In genomic region chr11:19109055-19109454, GRCm38 (mm10) we compare ENCODE assay signal across 18 mouse cellular contexts.
A peak's percentile ranks its signal among the peaks of the same experiment; 100 is the strongest.
DNase-seq lines count a peak whose midpoint lies in the region; ATAC-seq and TF ChIP-seq lines count a peak whose summit lies in the region.
"Had no signal": no experiment of that assay in that cellular context is flagged by ENCODE, and none has a peak within 500 bp of the region (broad histone marks: within the 10 kb centered on the region; RNA-seq: fewer than 3 reads in every experiment).

No protein-coding gene starts in this region.

- H3K27me3 ChIP-seq in embryonic facial prominence, embryonic 14.5 days (replicated peaks; ENCODE audit: control insufficient read depth, insufficient read depth, low read length) = no peaks in the 10 kb centered on the region
- H3K27me3 ChIP-seq: embryonic facial prominence, embryonic 12.5 days had no signal

- H3K4me3 ChIP-seq in embryonic facial prominence, embryonic 14.5 days (ENCODE audit: low read depth, low read length) = no peak overlapping the region
- H3K4me3 ChIP-seq: embryonic facial prominence, embryonic 12.5 days; forebrain, embryonic 13.5 days; forebrain, embryonic 15.5 days had no signal

- no peak overlapping the region for H3K9ac ChIP-seq in embryonic facial prominence, embryonic 14.5 days (ENCODE audit: low read depth, low read length)
- H3K9ac ChIP-seq: embryonic facial prominence, embryonic 12.5 days; forebrain, embryonic 13.5 days; forebrain, embryonic 15.5 days; forebrain, postnatal 0 days had no signal

- H3K4me2 ChIP-seq in embryonic facial prominence, embryonic 14.5 days (ENCODE audit: low read depth, low read length) = no peak overlapping the region
- H3K4me2 ChIP-seq: embryonic facial prominence, embryonic 12.5 days; forebrain, embryonic 13.5 days; forebrain, embryonic 15.5 days had no signal

- DNase-seq in heart, adult 11 months = peak; percentile 44
- DNase-seq in heart, postnatal 36 days = no peak
- peak; percentile 23 for DNase-seq in brain, embryonic 14.5 days (ENCODE audit: low read depth)
- peak; percentile 71 for DNase-seq in embryonic facial prominence, embryonic 14.5 days (ENCODE audit: low spot score)
- no peak for DNase-seq in left cerebral cortex, adult 8-10 months (ENCODE audit: low spot score in 2 of 2)
- DNase-seq: adrenal gland, adult 2 months; adrenal gland, postnatal 10 days; adrenal gland, postnatal 25 days; cerebellum, adult 11-12 months; cerebellum, adult 2 months; cerebellum, adult 9-10 months; cerebellum, postnatal 10 days; cerebellum, postnatal 25 days; embryo, embryonic 11 days; forebrain, postnatal 0 days had no signal

- no peak overlapping the region for H3K27ac ChIP-seq in embryonic facial prominence, embryonic 14.5 days (replicated peaks; ENCODE audit: low read depth, low read length)
- H3K27ac ChIP-seq: embryonic facial prominence, embryonic 12.5 days; forebrain, embryonic 13.5 days; forebrain, embryonic 15.5 days had no signal

- intact Hi-C loops in heart, postnatal 36 days (cut with DNase I) = no loop called here

- 0 out of 2 replicates have a peak, but pooled peaks have one; percentile 45 for ATAC-seq in embryonic facial prominence, embryonic 14.5 days (ENCODE audit: low read depth)
- ATAC-seq: forebrain, embryonic 13.5 days; forebrain, embryonic 15.5 days; forebrain, postnatal 0 days had no signal

- H3K4me1 ChIP-seq in embryonic facial prominence, embryonic 14.5 days (ENCODE audit: control insufficient read depth, insufficient read depth, low read length) = peaks cover 12% of the 10 kb centered on the region; the same call in 1 of the 2 replicates

- H3K9me3 ChIP-seq in embryonic facial prominence, embryonic 14.5 days (ENCODE audit: control insufficient read depth, low read length) = no peaks in the 10 kb centered on the region
- H3K9me3 ChIP-seq: embryonic facial prominence, embryonic 12.5 days; forebrain, embryonic 13.5 days; forebrain, embryonic 15.5 days had no signal

- 29% methylated on average over 4 of the region's 4 CpGs for WGBS in embryonic facial prominence, embryonic 14.5 days

- H3K36me3 ChIP-seq in embryonic facial prominence, embryonic 14.5 days (ENCODE audit: control insufficient read depth, insufficient read depth, low read length) = no peaks in the 10 kb centered on the region
- H3K36me3 ChIP-seq: embryonic facial prominence, embryonic 12.5 days; forebrain, embryonic 15.5 days had no signal

- TF ChIP-seq POLR2A in brain, embryonic 14.5 days (IDR thresholded peaks at IDR 0.05; ENCODE audit: borderline replicate concordance, extremely low read depth, insufficient read depth, insufficient read length, poor library complexity, severe bottlenecking) = no peak

- TF ChIP-seq CTCF in brain, embryonic 14.5 days (IDR thresholded peaks at IDR 0.05; ENCODE audit: borderline replicate concordance, extremely low read depth, insufficient read depth, insufficient read length) = no peak

Comparison
In these comparisons a context has a peak if more than half of its experiments do, and no peak if none do; other contexts are left out.
1. DNase-seq: peak in heart, adult 11 months (single experiment), brain, embryonic 14.5 days (single experiment) and embryonic facial prominence, embryonic 14.5 days (single experiment); none in heart, postnatal 36 days (0 of 2) and left cerebral cortex, adult 8-10 months (0 of 2).